Mouse (Mus musculus) megakaryocyte, embryonic 14.5 days (primary cell): ENCODE data around the gene Ifngr1.

Experiments used
- FLI1 ChIP-seq: IDR thresholded peaks from 2 replicates; pipeline ENCODE4 v1.6.1; 2012; ENCODE audit warnings: low read length, inconsistent platforms, mixed read lengths
- GATA1 ChIP-seq: IDR thresholded peaks from 3 replicates; pipeline ENCODE4 v1.6.1; 2012; ENCODE audit warnings: mixed read lengths, low read length, inconsistent platforms, borderline replicate concordance

- TF ChIP-seq GATA1 (no peak), FLI1 (no peak)
Observed at GRCm38 (mm10) chr10:19553857-19554256, 37.9 kb upstream of the Ifngr1 start.
